Mouse (Mus musculus) heart, adult 8-10 months (tissue): ENCODE data around the gene Gm9903. TPM values are rescaled to one million over a fixed set of nuclear protein-coding genes. Genes with fewer than 3 reads are reported as not detected.

ENCODE experiments used
- DNase-seq: peaks from one replicate; pipeline ENCODE4 v3.0.0; 2022; ENCODE audit warnings: low spot score
- total RNA-seq, 4 experiments: library from RNA; stranded (reverse); gene quantifications; 2 replicates each; pipeline ENCODE4 v1.2.4; 2022

Gene Gm9903
- 1 to 10 TPM in 2 of 4 experiments, under 1 TPM in 2; 0.87 to 1.1 (median 1.0) TPM for total RNA-seq

DNA sequence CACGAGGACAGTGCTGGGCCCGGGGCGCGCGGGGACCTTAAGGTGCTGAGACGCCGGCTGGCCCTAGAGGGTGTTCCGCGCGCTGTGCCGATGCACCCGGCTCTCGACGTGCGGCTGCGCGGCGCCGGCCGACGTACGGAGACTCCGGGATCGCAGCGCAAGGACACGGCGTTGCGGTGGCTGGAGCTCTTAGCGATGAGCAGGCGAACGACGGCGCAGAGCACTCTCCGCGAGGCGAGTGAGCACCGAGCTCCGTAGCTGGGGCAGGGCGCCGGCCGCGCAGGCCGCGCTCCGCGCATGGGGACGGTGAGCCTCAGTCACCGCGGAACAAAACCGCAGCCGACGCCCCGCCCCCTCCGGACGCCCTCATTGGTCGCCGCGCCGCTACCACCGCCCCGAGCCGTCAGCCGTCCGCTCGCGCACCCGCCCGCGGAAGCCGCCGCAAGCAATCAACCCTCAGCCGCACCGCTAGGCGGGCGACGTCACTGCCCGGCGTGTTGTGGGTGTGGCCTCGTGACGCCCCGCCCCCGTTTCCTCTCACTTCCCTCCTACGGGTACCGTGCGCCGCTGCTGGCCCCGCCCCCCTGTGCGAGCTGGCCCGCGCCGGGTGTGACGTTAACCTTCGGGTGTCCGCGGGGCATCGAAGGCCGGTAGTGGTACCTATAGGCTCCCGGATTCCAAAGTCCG is at the start of gene Gm9903, which contains the start of gene Fam53a:
Gene Gm9903 (plus strand): TSS at position 625 of the 687 bp plus-strand sequence.
Gene Fam53a (minus strand): TSS at position 335 of the 687 bp plus-strand sequence.
- DNase-seq = peak; percentile 99

DNA sequence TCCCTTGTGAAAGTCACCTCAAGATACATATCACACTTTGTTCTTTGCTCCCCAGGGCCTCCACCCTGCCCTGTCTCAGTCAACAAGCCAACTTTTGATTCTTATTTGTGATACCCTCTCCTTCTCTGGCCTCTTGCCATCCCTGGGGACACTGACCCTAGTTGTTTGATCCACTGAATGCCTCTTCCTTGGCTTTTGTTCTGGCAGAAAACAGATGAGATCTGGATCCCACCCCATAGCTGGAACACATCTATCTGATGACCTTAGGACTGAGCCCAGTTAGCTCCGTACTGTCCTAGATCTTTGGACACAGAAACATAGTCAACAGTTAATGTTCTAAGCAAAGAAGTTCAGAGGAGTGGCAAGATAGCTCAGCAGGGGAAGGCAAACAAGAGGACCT is 49.4 kb upstream of the Gm9903 start:
- DNase-seq = no peak

DNA sequence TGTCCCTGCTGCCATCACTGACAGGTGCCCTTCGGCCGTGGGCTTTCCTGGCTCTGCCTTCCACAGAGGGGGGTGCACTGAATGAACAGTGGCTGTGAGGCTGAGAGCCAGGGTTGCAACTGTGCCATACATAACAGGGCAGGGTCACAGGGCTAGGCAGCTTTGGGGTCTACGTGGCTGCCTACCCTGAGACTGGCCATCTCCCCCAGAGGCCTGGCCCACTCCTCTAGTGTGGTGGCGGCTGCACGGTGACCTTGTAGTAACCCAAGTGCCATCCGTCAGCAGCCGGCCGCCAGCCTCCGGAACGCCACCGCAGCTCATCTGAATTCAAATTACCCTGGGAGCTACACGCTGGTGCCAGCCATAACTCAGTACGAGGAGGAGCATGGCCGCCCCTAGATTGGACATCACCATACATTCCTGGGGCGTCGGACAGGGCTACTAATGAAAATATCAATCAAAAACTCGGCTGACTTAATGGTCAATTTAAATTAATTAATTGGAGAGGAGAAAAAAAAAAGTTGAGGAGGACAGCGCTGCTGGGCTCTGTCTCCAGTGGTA is 42.1 kb upstream of the Gm9903 start:
- no peak for DNase-seq

DNA sequence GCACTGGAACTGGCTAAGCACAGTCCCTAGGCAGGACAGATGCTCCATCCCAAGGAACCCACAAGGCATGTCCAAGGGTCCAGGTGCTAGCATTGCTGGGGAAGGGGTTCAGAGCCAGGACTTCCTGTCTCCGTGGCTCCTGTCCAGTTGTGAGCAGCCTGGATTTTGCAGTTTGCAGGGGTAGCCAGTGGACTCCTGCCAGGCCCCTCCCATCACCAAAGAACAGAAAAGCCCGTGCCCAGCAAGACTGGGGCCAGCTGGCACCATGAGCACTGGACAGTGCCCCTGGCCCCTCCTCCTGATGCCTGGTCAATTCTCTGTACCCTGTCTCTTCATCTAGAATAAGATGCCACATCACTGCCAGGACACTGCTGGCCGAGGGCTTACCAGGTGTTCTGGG is 41.7 kb upstream of the Gm9903 start:
- DNase-seq = no peak

DNA sequence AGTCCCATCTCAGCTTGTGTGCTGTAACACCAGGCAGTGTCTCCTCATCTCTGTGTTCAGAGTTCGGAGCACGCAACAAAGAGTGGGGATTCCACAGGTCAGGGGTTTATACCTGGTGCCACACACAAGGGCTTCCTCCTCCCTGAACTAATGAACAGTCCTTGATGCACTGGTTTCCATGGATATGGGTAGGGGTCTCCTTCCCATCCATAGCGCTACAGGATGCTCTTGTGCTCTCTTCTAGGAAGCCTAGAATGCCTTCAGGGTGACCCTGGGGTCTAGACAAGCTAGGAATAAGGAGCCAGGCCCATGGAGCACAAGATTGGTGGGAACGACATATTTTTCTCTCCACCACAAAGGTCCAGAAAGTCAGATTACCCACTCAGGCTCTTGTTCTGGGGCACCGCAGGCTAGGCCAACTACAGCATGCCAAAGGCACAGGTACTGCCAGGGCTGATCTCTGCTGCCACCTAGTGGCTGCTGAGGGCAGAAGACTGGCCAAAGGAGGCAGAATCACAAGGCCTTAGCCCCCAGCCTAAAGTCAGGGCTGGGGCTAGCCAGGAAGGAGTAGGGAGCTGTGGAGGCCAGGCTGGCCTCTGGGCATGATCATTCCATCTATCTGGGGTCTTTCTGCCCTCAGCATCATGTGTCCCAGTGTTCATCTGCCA is 40.4 kb upstream of the Gm9903 start:
- DNase-seq = peak; percentile 38

DNA sequence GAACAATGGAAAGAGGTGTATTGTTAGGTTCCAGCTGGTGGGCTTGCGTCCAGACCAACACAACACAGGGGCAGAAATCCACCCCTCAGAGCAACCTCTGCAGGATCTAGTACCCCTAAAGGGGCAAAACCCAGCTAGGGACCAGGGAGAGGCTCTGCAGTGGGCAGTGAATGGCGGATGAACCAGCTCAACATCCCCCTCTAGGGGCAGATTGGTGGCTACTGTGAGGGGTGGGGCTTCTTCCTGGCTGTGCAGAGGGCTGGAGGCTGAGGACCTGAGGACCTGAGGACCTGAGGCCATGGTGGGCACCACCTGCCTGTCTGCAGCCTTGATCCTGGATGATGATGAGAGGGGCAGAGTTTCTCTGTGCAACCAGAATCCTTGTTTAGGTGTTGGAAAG is 36.1 kb upstream of the Gm9903 start:
- DNase-seq = no peak

DNA sequence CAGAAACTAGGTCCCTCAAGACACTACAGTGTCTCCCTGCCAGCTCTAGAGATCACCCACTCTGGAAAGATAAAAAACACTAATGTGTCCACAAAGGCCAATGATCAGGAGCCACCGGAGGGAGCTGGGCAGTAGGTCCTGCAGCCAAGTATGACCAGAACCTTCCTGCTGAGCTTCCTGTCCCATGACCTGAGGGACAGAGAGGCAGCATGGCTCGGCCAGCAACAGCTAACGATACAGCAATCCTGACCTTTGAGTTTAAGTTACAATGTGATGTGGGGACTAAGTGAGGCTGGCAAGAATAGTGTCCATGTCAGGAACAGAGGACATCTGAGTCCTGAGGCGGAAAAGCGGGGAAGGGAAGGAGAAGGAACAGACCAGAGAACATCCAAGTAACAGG is 24.4 kb upstream of the Gm9903 start:
- no peak for DNase-seq

DNA sequence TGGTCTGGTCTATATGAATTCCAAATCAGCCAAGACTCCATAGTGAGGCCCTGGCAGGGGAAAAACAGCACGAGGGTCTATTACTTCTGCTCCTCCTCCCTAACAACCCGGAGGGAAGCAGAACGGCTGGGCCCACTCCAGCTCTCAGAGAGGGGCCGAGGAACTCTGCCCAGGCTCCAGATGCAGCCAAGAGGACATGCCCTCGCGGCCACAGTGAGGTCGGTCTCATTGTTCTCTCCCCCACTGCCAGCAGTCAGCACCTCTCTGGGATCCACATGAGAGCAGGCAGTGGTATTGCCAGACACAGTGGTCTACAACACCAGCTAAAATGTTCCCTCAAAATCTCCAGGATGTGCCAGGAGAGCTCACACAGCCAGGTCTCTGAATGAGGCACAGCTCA is 23.1 kb upstream of the Gm9903 start:
- DNase-seq = no peak

DNA sequence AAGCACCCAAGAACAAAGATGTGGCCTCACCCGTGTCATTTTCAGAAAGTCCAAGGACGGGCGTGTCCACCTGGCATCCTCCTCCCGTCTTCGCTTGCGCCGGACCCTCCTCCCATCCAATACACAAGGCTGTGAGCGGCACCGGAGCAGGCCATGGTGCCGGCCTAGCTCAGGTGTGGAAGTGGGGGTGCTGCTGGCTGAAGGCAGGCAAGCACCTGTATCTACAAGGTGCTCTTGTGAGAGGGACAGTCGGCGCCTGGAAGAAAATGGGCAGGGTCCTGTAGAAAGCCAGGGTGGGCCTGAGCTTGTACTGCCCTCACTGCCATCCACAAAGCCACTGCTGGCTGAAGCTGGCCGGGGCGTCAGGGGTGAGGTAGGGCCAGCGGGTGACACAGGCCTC is 22.3 kb upstream of the Gm9903 start:
- DNase-seq = no peak

DNA sequence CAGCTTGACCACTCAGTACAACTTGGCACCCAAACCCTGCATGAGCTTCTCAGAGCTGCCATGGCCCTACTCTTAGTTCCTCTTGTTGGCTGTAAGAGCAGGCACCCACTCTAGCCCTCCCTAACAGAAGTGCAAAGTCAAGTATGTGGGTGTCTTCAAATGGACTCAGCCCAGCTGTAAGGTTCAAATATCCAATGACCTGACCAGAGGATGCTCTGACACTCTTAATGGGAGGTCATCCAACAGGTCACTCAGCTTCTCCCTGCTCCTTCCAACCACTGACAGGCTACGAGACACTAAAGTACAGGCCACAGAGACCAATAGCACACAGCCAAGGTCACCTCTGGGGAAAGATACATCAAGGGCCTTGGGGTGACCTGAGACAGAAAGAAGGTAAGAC is 20.5 kb upstream of the Gm9903 start:
- no peak for DNase-seq

DNA sequence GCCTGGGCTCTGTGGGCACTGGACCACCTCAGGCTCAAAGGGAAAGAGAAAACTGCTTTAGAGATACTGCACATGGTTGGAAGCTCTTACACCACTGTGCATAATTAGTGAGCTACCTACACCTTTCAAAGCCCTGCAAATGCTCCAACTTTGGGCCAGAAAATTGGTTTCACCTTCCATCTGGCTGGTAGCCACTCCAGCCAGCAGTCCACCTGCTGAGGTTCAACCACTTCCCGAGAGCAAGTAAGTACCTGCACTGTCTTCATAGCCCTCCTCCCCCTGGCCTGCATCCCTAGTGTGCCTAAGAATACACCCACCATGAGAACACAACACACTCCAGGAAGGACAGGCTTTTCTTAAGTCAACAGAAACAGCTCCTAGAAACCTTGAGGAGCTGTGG is 17.9 kb upstream of the Gm9903 start:
- no peak for DNase-seq

DNA sequence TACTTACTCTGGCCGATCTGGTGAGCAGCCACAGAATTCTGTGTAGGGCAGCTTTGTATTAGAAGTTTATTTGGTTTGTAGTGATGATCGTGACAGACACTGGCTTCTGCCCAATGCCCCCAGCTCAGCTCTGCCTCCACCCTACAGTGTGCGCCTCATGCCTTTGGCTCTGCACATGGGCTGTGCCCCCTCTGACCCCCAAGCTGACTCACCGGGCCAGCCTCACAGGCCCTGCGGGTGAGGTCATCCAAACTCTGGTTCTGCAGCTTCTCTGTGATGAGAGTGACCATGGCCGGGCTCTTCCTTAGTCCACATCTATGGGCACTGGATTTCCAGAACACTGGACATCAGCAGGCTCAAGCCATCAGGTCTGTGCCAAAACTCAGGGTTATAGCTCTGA is 15.3 kb upstream of the Gm9903 start:
- DNase-seq = no peak

DNA sequence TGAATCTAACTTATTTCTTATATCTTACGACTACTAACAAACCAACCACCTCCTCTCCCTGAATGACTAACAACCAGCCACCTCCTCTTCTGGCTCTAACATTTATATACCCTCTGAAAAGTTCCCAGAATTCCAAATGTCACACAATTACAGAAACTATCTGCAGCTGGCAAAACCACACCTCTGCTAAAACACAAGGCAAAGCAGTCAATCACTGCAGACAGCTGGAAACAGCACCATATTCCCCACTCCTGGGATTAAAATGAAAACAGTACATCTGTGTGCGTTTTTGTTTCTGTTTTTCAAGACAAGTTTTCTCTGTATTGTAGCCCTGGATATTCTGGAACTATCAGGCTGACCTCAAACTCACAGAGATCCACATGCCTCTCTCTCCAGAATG is 7.1 kb upstream of the Gm9903 start:
- no peak for DNase-seq

DNA sequence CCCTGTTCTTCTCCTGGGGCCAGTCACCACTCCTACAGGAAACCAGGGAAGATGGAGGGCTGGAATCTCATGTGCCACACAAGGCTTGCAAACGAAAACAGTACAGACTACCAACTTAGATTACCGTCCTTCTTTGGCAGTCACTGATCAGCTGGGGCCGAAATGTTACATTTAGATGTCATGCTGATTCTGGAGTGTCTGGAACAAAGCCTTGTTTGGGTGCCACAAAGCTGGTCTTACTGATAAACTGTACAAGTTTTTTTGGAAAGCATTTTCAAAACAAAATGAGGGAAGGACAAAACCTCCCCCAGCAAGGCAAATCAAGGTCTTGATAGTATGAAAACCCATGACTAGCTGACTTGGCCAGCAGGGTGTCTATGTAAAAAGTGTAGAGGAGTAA is 6.0 kb upstream of the Gm9903 start:
- no peak for DNase-seq

DNA sequence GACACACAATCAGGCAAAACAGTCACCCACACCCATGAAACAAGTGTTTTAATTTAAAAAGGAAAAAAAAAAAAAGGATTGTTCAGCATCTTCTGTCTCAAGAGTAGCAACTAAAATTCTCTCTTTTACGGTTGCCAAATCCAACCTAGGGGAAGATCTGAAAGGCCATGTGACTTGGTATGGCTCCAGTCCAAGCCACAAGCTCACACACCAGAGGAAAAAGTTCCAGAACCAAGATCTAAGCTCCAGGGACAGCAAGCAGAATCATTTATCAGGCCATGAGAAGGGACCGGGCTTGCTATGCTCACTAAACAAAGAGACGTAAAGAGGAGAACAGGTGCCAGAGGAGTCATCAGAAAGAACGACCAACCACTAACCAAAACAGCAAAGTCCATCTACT is 1.8 kb upstream of the Gm9903 start:
- peak; percentile 35 for DNase-seq

DNA sequence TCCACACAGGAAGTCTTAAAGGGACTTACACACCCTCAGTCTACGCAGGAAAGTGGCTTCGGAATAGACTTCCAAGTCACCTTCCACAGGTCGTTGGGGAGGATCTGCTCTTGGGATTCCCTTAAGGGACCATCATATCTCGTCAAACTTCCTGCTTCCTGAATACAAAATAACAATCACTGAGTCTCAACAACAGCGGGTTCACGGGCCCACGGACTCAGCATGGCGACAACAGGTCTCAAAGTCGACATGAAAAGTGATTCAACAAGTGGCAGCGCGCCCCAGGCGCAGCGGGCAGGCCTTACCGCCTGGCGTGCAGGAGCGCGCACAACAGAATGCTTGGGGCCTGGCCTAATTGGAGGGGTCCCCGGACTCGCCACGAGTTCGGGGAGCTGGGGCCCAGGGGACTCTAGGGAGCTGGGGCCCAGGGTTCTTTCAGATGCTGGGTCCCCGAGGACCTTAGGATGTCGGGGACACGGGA is 865 bp upstream of the Gm9903 start:
- DNase-seq = peak; percentile 48

DNA sequence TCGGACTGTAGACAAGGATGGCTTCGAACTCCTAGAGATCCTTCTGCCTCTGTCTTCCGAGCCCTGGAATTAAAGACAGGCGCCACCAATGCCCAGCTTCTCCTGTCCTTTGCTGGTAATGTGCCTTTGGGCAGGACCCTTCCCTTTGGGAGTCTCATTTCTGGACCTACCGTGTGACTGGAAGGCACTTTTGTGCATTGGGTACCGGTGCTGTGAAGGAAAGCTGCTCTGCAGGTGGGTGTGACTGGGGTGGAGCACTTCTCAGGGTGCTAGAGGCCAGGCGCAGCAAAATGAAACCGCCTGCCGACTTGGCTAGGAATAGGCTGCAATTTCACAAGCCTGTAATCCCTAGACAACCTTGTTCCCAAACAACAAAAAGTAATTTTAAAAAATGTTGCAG is 336 bp downstream of the Gm9903 start:
- DNase-seq = peak; percentile 49

DNA sequence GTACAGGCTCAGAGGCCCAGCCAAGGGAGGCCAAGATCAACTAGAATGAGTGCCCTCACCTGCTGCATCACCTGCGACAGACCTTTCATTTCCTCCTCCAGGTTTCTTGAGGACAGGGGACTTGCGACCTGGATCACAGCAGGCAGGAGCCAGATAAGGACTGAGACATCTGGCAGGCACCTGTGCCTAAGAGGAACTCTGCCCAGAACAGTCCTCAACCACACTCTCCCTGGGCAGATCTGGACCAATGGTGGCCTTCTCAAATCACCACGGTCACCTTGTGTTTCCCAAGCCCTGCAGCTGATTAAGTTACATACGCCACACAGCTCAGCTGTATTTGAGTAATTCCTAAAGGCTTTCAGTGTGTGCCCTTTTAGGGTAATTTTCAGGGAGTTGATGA is 890 bp downstream of the Gm9903 start:
- DNase-seq = no peak

DNA sequence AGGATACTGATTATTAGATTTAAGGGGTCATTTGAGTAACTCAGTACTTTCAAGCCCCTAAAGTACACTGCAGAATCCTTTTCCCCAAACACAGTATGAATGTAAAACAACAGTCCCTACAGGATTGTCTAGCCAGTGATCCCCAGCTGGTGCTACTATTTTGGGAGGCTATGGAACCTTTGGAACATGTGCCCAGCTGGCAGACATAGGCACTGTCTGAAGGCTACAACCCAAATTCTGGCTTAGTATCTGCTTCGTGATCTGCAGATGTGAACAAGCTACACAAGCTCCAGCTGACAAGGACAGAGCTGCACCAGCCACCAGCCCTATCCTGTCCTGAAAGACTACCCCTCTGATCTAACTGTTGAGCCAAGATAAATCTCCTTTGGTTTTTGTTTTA is 2.8 kb downstream of the Gm9903 start:
- DNase-seq = no peak

DNA sequence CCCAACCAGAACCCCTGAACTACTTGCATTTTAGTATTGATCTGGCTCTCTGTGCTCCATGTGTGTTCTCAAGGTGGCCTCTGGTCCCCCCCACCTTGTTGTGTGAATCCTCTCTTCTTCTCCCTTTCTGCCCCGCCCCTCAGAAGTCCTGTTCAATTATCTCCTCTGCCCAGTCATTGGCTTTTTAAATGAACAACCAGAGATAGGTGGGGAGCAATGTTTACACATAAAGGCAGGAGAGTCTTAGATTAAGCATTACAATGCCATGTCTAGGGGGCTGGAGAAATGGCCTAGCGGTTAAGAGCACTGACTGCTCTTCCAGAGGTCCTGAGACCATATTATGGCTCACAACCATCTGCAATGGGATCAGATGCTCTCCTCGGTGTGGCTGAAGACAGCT is 5.6 kb downstream of the Gm9903 start:
- DNase-seq = no peak

DNA sequence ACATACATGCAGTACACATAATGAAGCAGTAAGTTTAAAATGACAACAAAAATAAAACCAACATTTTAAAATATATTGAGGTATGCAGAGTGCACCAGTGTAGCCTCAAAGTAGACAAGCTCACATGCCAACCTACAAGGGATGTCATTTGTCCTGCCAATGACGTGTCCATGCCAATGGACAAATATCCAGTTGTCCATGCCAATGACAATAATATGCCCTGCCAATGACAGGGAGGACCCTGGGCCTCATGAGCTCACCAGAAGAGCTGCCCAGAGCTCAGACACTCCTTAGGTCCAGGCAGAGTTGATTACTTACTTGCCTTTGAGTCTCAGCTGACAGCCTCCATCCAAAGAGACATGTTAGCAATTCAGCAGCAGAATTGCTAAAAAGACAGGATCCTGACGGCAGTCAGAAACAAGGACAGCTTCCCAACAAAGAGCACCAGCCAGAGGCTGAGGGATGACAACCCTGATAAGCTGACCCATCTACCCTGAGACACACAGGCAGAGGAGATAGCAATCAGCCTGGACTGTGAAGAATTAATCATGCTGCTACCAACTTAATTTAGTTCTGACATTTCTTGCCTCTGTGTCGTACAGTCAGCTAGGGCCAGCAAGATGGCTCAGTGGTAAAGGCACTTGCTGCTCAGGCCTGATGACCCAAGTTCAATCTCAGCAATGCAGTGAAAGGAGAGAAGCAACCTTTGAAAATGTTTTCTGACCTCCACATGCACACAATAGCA is 8.1 kb downstream of the Gm9903 start:
- DNase-seq = no peak

DNA sequence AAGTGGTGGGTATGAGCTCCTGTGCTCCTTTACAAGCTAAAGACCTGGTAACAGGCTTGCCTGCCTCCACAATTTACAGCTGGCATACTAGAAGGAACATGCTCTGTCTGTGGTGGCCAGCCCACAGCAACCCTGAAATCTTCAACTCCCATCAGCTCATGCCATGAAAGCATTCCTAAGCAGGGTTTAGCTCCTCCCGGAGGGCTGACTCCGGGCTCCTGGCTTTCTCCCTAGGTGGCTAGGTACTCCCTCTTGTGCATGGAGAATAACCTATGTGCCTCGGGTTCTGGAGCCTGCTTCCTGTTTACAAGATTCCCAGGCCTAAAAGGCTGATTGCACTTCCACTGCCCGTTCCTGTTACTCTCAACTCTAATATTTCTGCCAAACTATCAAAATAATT is 9.1 kb downstream of the Gm9903 start:
- DNase-seq = no peak
